Mouse (Mus musculus) forebrain, embryonic 12.5 days (tissue): ENCODE data around the gene Chd9. TPM values are rescaled to one million over a fixed set of nuclear protein-coding genes. Genes with fewer than 3 reads are reported as not detected.

Experiments used
- ATAC-seq: fragments of 200-750 bp; cut with Nextera tagmentation; 2 replicates; pipeline ENCODE4 v1.8.0; 2017; ENCODE audit warnings: moderate TSS enrichment; ENCODE audit not compliant: low FRiP score
- H3K27ac ChIP-seq: fragments of 300-500 bp; sonication (generic); 2 replicates; pipeline ENCODE4 v1.5.1; 2016; ENCODE audit warnings: mild to moderate bottlenecking
- H3K27me3 ChIP-seq: fragments of 300-500 bp; sonication (generic); 2 replicates; pipeline ENCODE4 v1.6.1; 2016; ENCODE audit warnings: mild to moderate bottlenecking
- H3K36me3 ChIP-seq: fragments of 300-500 bp; sonication (generic); replicated peaks from 2 replicates; pipeline ENCODE4 v1.6.1; 2016; ENCODE audit warnings: mild to moderate bottlenecking
- H3K4me1 ChIP-seq: fragments of 300-500 bp; sonication (generic); 2 replicates; pipeline ENCODE4 v1.6.1; 2016
- H3K4me2 ChIP-seq: fragments of 300-500 bp; sonication (generic); 2 replicates; pipeline ENCODE4 v1.6.1; 2016; ENCODE audit warnings: mild to moderate bottlenecking, moderate library complexity
- H3K4me3 ChIP-seq: fragments of 300-500 bp; sonication (generic); replicated peaks from 2 replicates; pipeline ENCODE4 v1.5.1; 2016; ENCODE audit warnings: mild to moderate bottlenecking
- H3K9ac ChIP-seq: fragments of 300-500 bp; sonication (generic); 2 replicates; pipeline ENCODE4 v1.6.1; 2016; ENCODE audit warnings: mild to moderate bottlenecking
- H3K9me3 ChIP-seq: fragments of 300-500 bp; sonication (generic); 2 replicates; pipeline ENCODE4 v1.6.1; 2016
- WGBS: fragments of 180-500 bp; shearing (Covaris S2); methylation state at CpG from one replicate; pipeline ENCODE4 v1.1.7; 2016; 5-methylcytosine and 5-hydroxymethylcytosine counted together
- microRNA-seq: library from miRNA; unstranded; fragments of <30 nt; microRNA quantifications from one replicate; pipeline ENCODE4, GENCODE M21; 2017
- polyA plus RNA-seq: library from polyadenylated mRNA; unstranded; fragments of >200 nt; fragmentation: Nextera tagmentation; extraction: Ambion mirVana; gene quantifications from 2 replicates; pipeline ENCODE4 v1.2.1, GENCODE M21; 2016

Gene Chd9
- polyA plus RNA-seq, 1 experiment from 2014 or later = 73.3 TPM

- H3K27ac ChIP-seq = no peak overlapping the region
- H3K4me1 ChIP-seq = no peaks in the 10 kb centered on the region
- H3K9ac ChIP-seq = no peak overlapping the region
- peaks cover 50% of the 10 kb centered on the region for H3K36me3 ChIP-seq
- 83% methylated on average over 2 of the region's 2 CpGs for WGBS
- ATAC-seq = no peak
- no peaks in the 10 kb centered on the region for H3K27me3 ChIP-seq
- no peak overlapping the region for H3K4me2 ChIP-seq
- H3K4me3 ChIP-seq = no peak overlapping the region
- H3K9me3 ChIP-seq = no peaks in the 10 kb centered on the region
Observed at GRCm38 (mm10) chr8:91089601-91090000, 261.4 kb downstream of the Chd9 start.

- WGBS = 94% methylated on average over 5 of the region's 5 CpGs
- Histone ChIP-seq H3K9me3 (no peaks in the 10 kb centered on the region), H3K27me3 (no peaks in the 10 kb centered on the region), H3K9ac (no peak overlapping the region), H3K4me2 (no peak overlapping the region), H3K4me1 (no peaks in the 10 kb centered on the region), H3K4me3 (no peak overlapping the region), H3K27ac (no peak overlapping the region), H3K36me3 (peaks cover 41% of the 10 kb centered on the region)
- no peak for ATAC-seq
Observed at GRCm38 (mm10) chr8:91094135-91094534, 266.0 kb downstream of the Chd9 start.

- no peak for ATAC-seq
- 91% methylated on average over 6 of the region's 6 CpGs for WGBS
Observed at GRCm38 (mm10) chr8:91098106-91098505, 270.0 kb downstream of the Chd9 start.

More at GRCm38 (mm10) chr8:91098106-91098505, 270.0 kb downstream of the Chd9 start:
- Histone ChIP-seq H3K4me3 (no peak overlapping the region), H3K36me3 (peaks cover 27% of the 10 kb centered on the region), H3K4me1 (no peaks in the 10 kb centered on the region), H3K4me2 (no peak overlapping the region), H3K9me3 (no peaks in the 10 kb centered on the region), H3K27me3 (no peaks in the 10 kb centered on the region), H3K9ac (no peak overlapping the region), H3K27ac (no peak overlapping the region)

Small RNA genes within 50 kb of the gene (microRNA-seq; reads per million reads assigned to microRNA genes)
- gene Gm44382 = not detected

Other genes with a start within 250 kb of the Chd9 start
- not detected in 2 replicates for gene Gm19935, start 11.0 kb upstream of the Chd9 start, polyA plus RNA-seq
- gene Rbl2, start 241.7 kb downstream of the Chd9 start, polyA plus RNA-seq = 17.3 and 18.1 TPM in 2 replicates